Mouse (Mus musculus): Measurements from ENCODE around the gene Cort. TPM values are rescaled to one million over a fixed set of nuclear protein-coding genes. Genes with fewer than 3 reads are reported as not detected.

Cort gene
- polyA plus RNA-seq, 1 experiment: 0.67 TPM

DNA sequence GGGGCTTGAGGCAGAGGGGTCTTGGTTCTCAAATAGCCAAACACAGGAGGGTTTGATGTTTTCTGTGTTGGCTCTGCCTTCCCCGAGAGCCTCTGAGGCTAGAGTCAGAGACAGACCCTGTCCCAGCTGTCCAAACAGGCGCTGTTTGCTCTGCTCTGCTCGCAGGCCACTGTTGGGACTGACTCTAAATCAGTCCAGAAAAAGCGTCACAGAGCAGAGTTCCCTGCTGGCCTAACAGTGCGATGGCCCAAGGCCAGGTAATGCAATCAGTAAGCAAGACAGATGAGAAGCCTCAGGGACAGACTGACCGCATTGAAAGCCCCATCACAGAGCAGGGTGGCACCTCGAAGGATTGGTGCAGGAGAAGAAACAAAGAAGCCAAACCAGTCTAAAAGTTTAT lies 23.0 kb upstream of the Cort start:
- peaks cover 21% of the 10 kb centered on the region for H3K36me3 ChIP-seq (ENCODE audit: control insufficient read depth, insufficient read depth, low read length)
- no peak for TF ChIP-seq POLR2A (IDR thresholded peaks at IDR 0.05; ENCODE audit: control insufficient read depth, extremely low read depth, insufficient read depth, low read length, poor library complexity)
- no peak for TF ChIP-seq CTCF (IDR thresholded peaks at IDR 0.05; ENCODE audit: borderline replicate concordance, control insufficient read depth, extremely low read depth, insufficient read depth, low read length, poor library complexity)
- no peak overlapping the region for H3K27ac ChIP-seq (ENCODE audit: control insufficient read depth, insufficient read depth, low read length)
- peaks cover 13% of the 10 kb centered on the region for H3K4me1 ChIP-seq (replicated peaks; ENCODE audit: control insufficient read depth, insufficient read depth, low read length)
- WGBS: 94% methylated on average over 7 of the region's 7 CpGs
- H3K27me3 ChIP-seq (ENCODE audit: control insufficient read depth, insufficient read depth, low read length): no peaks in the 10 kb centered on the region
- DNase-seq: no peak
- H3K4me3 ChIP-seq (ENCODE audit: control insufficient read depth, insufficient read depth, low read length): no peak overlapping the region

DNA sequence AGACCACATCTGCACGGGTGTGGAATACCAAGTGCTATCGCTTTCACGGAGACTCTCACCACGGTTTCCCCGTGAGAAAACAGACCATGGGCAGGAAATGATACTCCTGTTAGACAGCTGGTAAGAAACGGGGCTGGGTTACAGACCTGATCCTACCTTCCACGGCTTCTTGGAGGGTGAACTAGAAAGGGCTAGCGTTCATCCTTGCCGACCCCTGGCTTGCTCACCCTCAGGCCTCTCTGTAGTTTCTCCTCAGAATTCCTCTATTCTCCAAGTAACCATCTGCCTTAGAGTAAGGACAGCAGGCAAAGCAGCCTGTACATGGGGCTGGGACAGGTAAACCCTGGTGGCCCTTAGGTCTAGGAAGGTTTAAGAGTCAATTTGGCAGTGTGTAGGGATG lies 22.6 kb upstream of the Cort start:
- no peak for TF ChIP-seq CTCF (IDR thresholded peaks at IDR 0.05; ENCODE audit: borderline replicate concordance, control insufficient read depth, extremely low read depth, insufficient read depth, low read length, poor library complexity)
- TF ChIP-seq POLR2A (IDR thresholded peaks at IDR 0.05; ENCODE audit: control insufficient read depth, extremely low read depth, insufficient read depth, low read length, poor library complexity): no peak
- Histone ChIP-seq H3K4me3 (ENCODE audit: control insufficient read depth, insufficient read depth, low read length) (no peak overlapping the region), H3K4me1 (replicated peaks; ENCODE audit: control insufficient read depth, insufficient read depth, low read length) (peaks cover 13% of the 10 kb centered on the region), H3K27ac (ENCODE audit: control insufficient read depth, insufficient read depth, low read length) (no peak overlapping the region), H3K36me3 (ENCODE audit: control insufficient read depth, insufficient read depth, low read length) (peaks cover 17% of the 10 kb centered on the region), H3K27me3 (ENCODE audit: control insufficient read depth, insufficient read depth, low read length) (no peaks in the 10 kb centered on the region)
- 41% methylated on average over 9 of the region's 9 CpGs for WGBS
- DNase-seq: no peak

DNA sequence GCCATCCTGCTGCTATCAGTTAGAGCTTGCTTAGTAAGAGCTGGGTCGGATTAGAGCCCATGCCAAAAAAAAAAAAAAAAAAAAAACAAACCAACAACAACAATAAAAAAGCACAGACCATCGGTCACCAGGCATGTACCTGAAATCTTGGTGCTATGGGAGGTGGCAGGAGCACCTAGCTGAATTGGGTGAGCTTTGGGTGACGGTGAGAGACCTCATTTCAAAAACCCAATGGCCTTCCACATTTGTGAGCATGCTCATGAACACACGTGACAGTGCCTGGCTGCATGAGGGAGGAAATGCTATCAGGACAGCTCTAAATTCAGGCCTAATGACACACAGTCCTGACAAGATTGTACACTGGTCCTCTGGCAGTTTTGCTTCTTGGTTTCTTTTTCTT lies 21.5 kb upstream of the Cort start:
- WGBS: 83% methylated on average over 4 of the region's 4 CpGs

DNA sequence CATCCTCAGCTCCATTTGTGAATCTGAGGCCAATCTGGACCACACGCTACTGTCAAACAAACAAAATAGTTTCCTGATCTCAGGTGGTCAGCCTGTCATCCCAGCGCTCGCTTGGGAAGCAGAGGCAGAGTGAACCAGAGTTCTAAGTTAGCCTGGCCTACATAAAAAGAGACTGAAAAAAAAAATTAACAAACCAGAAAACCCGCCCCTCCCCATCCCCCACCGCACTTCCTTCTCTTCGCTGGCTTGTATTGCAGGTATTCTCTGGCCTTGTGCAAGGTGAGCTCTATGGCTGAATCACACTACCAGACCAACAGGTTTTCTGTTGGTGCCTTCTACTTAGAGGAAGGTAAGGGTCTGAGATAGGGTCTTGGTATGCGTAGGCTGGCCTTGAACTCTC lies 21.0 kb upstream of the Cort start:
- H3K4me1 ChIP-seq (replicated peaks; ENCODE audit: control insufficient read depth, insufficient read depth, low read length): peaks cover 13% of the 10 kb centered on the region
- H3K36me3 ChIP-seq (ENCODE audit: control insufficient read depth, insufficient read depth, low read length): peaks cover 8% of the 10 kb centered on the region
- no peak overlapping the region for H3K4me3 ChIP-seq (ENCODE audit: control insufficient read depth, insufficient read depth, low read length)
- WGBS: 36% methylated on average over 7 of the region's 7 CpGs
- no peak for DNase-seq
- TF ChIP-seq CTCF (IDR thresholded peaks at IDR 0.05; ENCODE audit: borderline replicate concordance, control insufficient read depth, extremely low read depth, insufficient read depth, low read length, poor library complexity) (no peak), POLR2A (IDR thresholded peaks at IDR 0.05; ENCODE audit: control insufficient read depth, extremely low read depth, insufficient read depth, low read length, poor library complexity) (no peak)
- no peak overlapping the region for H3K27ac ChIP-seq (ENCODE audit: control insufficient read depth, insufficient read depth, low read length)
- H3K27me3 ChIP-seq (ENCODE audit: control insufficient read depth, insufficient read depth, low read length): no peaks in the 10 kb centered on the region

More for the DNA sequence above, 21.5 kb upstream of the Cort start:
- H3K36me3 ChIP-seq (ENCODE audit: control insufficient read depth, insufficient read depth, low read length): peaks cover 8% of the 10 kb centered on the region
- H3K27ac ChIP-seq (ENCODE audit: control insufficient read depth, insufficient read depth, low read length): no peak overlapping the region
- no peak overlapping the region for H3K4me3 ChIP-seq (ENCODE audit: control insufficient read depth, insufficient read depth, low read length)
- TF ChIP-seq CTCF (IDR thresholded peaks at IDR 0.05; ENCODE audit: borderline replicate concordance, control insufficient read depth, extremely low read depth, insufficient read depth, low read length, poor library complexity) (no peak), POLR2A (IDR thresholded peaks at IDR 0.05; ENCODE audit: control insufficient read depth, extremely low read depth, insufficient read depth, low read length, poor library complexity) (no peak)
- H3K4me1 ChIP-seq (replicated peaks; ENCODE audit: control insufficient read depth, insufficient read depth, low read length): peaks cover 13% of the 10 kb centered on the region
- H3K27me3 ChIP-seq (ENCODE audit: control insufficient read depth, insufficient read depth, low read length): no peaks in the 10 kb centered on the region
- no peak for DNase-seq

DNA sequence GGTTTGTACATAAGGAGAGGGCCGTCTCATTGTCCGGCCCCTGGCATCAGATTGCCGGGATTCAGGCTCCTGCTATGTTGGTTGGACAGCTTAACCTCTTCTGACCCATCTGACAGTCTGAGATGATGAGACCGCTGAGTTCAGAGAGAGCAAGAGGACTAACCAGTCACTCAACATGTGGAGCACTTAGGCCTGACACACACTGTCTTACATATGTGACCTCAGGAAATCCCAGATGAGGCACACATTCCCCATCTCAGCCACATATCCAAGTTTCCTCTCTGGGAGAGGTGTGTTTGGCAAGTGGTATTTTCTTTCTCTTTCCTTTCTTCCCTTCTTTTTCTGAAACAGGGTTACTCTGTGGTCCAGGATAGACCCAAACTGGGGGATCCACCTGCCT lies 18.6 kb upstream of the Cort start:
- peaks cover 13% of the 10 kb centered on the region for H3K4me1 ChIP-seq (replicated peaks; ENCODE audit: control insufficient read depth, insufficient read depth, low read length)
- TF ChIP-seq POLR2A (IDR thresholded peaks at IDR 0.05; ENCODE audit: control insufficient read depth, extremely low read depth, insufficient read depth, low read length, poor library complexity): no peak
- no peaks in the 10 kb centered on the region; the same call in 1 of the 2 replicates for H3K36me3 ChIP-seq (ENCODE audit: control insufficient read depth, insufficient read depth, low read length)
- WGBS: 95% methylated on average over 4 of the region's 4 CpGs
- H3K27ac ChIP-seq (ENCODE audit: control insufficient read depth, insufficient read depth, low read length): no peak overlapping the region
- no peak overlapping the region for H3K4me3 ChIP-seq (ENCODE audit: control insufficient read depth, insufficient read depth, low read length)
- DNase-seq: no peak
- H3K27me3 ChIP-seq (ENCODE audit: control insufficient read depth, insufficient read depth, low read length): no peaks in the 10 kb centered on the region

DNA sequence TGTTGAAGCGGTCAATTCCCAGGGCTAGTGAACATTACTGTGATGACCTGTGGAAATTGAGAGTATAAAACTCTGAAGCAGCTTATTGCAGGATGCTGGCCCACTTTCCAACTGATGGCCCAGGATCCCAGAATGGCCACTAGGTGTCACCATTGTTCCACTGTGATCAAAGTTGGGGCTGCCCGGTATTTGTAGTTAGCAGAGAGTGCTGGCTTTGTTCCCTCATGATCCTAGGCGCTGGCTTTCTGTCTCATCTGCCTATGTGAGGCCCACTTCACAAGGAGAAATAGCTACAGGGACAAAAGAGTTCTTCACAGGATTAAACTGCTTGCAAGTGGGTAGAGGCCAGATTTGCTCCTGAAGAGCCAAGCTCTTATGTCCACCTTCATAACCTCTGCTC lies 17.9 kb upstream of the Cort start:
- peak; percentile 78 for DNase-seq
- TF ChIP-seq POLR2A (IDR thresholded peaks at IDR 0.05; ENCODE audit: control insufficient read depth, extremely low read depth, insufficient read depth, low read length, poor library complexity): no peak
- peak; percentile 62; the same call in 1 of the 2 replicates for TF ChIP-seq CTCF (IDR thresholded peaks at IDR 0.05; ENCODE audit: borderline replicate concordance, control insufficient read depth, extremely low read depth, insufficient read depth, low read length, poor library complexity)
- 11% methylated on average over 3 of the region's 3 CpGs for WGBS

DNA sequence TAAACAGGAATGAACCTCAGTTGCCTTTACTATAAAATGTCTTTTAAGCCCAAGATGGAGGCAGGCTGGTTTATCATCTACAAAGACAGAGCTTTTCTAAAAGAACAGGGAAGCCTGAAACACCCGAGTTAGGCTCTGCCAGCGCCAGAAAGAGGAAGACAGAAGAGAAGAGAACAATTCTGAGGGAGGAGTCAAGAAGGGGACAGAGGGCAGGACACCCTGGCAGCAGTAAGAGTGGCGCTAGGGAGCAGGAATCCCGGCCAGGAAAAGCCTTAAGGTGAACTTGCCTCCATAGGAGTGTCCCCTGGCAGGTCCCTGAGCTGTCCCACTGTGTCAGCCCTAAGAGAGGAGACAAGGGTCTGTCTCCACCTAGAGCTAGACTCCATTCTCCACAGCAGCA lies 17.0 kb upstream of the Cort start:
- WGBS: 24% methylated on average over 4 of the region's 4 CpGs
- no peak for DNase-seq
- no peaks in the 10 kb centered on the region for H3K36me3 ChIP-seq (ENCODE audit: control insufficient read depth, insufficient read depth, low read length)
- no peak for TF ChIP-seq CTCF (IDR thresholded peaks at IDR 0.05; ENCODE audit: borderline replicate concordance, control insufficient read depth, extremely low read depth, insufficient read depth, low read length, poor library complexity)
- TF ChIP-seq POLR2A (IDR thresholded peaks at IDR 0.05; ENCODE audit: control insufficient read depth, extremely low read depth, insufficient read depth, low read length, poor library complexity): no peak
- no peak overlapping the region for H3K27ac ChIP-seq (ENCODE audit: control insufficient read depth, insufficient read depth, low read length)
- H3K27me3 ChIP-seq (ENCODE audit: control insufficient read depth, insufficient read depth, low read length): no peaks in the 10 kb centered on the region
- peaks cover 13% of the 10 kb centered on the region for H3K4me1 ChIP-seq (replicated peaks; ENCODE audit: control insufficient read depth, insufficient read depth, low read length)
- no peak overlapping the region for H3K4me3 ChIP-seq (ENCODE audit: control insufficient read depth, insufficient read depth, low read length)

More for the DNA sequence above, 17.9 kb upstream of the Cort start:
- H3K4me3 ChIP-seq (ENCODE audit: control insufficient read depth, insufficient read depth, low read length): no peak overlapping the region
- no peak overlapping the region for H3K27ac ChIP-seq (ENCODE audit: control insufficient read depth, insufficient read depth, low read length)
- no peaks in the 10 kb centered on the region for H3K36me3 ChIP-seq (ENCODE audit: control insufficient read depth, insufficient read depth, low read length)
- H3K27me3 ChIP-seq (ENCODE audit: control insufficient read depth, insufficient read depth, low read length): no peaks in the 10 kb centered on the region
- H3K4me1 ChIP-seq (replicated peaks; ENCODE audit: control insufficient read depth, insufficient read depth, low read length): peaks cover 13% of the 10 kb centered on the region
